Mouse (Mus musculus) monocyte, adult 5-6 weeks (primary cell): ENCODE measurements around the gene Snx19. TPM values are rescaled to one million over a fixed set of nuclear protein-coding genes. Genes with fewer than 3 reads are reported as not detected.

ENCODE experiments used
- ATAC-seq: fragments of 153-309, 156-312 bp; replicated peaks from 2 replicates; pipeline ENCODE4 v1.8.0; 2017; ENCODE audit warnings: mild to moderate bottlenecking; ENCODE audit not compliant: low TSS enrichment, insufficient number of reproducible peaks, severe bottlenecking, poor library complexity, low FRiP score
- total RNA-seq: library from RNA; stranded (forward); fragments of 200-1000, 200-491, 200-594 nt; gene quantifications from 3 replicates; pipeline ENCODE4 v1.2.3, GENCODE M21; 2017

Snx19 gene
- total RNA-seq = 11.9 to 23.5 TPM (median 13.9 TPM) in 3 replicates

- ATAC-seq = peak; percentile 86
Measured at GRCm38 (mm10) chr9:30426882-30427632, at the start of gene Snx19. Gene Snx19 (plus strand): TSS chr9:30427108.

- no peak for ATAC-seq
Measured at GRCm38 (mm10) chr9:30400771-30401170, 26.1 kb upstream of the Snx19 start.

- ATAC-seq = no peak
Measured at GRCm38 (mm10) chr9:30422940-30423339, 4.0 kb upstream of the Snx19 start.

DNA sequence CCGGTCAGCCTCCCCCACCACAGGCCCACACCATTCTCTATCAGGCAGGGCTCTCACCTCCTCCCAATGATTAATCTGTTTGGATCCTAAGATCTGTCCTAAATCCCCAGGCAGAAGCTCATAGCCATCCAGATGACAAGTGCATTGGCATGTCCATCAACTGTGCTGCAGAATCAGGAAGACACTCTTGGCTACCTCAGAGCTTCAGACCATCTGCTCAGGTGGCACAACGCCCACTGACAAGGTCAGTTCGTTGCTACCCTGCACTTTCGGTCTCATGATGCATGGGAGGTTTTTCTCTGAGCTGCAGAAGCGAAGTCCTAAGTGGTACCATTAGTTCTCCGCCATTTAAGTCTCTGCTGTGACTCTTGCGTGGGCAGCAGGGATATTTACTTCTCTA is 1.7 kb upstream of the Snx19 start:
- ATAC-seq = no peak

- no peak for ATAC-seq
Measured at GRCm38 (mm10) chr9:30428231-30428630, 1.3 kb downstream of the Snx19 start.

DNA sequence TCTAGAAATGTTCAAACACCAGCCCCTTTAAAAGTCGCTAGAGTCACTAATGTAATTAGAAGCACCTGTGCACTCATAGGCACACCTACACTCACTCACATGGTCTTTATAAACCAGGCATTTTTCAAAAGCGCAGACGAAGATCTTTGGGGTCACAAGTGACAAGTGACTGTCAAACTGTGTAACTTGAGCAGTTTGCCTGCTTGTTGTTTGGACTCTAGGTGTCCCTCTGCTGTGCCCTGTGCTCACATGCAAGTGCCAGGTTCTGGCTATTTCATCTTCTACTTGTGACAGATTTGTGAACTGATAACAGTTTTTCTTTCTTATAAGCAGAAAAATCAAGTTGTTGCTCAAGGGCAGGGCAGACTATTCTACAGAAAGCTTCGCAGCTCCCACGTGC is 3.5 kb downstream of the Snx19 start:
- no peak for ATAC-seq

- no peak for ATAC-seq
Measured at GRCm38 (mm10) chr9:30431909-30432308, 5.0 kb downstream of the Snx19 start.

- no peak for ATAC-seq
Measured at GRCm38 (mm10) chr9:30433914-30434313, 7.0 kb downstream of the Snx19 start.

DNA sequence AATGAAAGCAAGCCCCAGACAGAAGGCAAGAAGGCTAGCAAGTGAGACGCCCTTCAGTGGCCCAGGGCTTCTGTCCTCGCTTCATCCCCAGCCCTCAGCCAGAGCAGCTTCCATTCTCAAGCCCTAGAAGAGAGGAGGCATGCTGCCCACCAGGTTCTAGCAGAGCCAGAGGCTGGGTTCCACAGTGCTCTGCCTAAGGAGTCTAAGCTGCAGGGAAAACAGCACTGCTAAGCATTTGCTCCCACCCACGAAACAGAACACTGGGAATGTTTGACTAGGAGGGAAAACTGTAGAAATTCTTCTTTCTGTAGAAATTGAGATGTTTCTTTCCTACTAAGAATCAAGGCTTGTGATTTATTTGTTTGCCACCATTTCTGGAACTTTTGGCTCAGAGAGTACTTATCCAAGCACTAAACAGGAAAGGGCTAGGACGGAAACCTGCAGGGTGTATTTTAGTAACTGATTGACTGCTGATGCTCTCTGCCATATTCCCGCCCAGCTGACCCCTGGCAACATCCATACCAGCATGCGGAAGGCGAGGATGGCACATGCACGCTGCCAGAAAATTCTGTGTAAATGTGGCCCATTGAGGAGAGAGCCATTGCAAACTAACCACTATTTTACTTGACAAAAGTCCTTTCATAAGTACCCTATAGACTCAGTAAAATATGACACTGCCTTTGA is 9.1 kb downstream of the Snx19 start:
- ATAC-seq = no peak

DNA sequence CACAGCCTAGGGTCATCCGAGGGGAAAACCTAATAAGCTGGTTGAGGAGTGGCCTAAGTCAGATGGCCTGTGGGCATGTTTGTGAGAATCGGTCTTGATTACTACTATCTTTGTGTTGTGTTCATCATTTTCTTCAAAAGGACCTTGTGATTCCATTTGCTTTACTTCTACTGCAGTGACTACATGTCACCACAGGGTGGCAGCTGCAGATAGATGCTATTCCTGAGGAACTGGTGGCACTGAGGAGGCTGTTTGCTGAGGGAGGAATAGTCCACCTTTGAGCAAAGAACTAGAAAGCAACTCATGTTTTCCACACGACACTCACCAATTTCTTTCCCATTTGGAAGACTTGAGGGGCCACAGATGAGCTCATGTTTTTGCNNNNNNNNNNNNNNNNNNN is 11.6 kb downstream of the Snx19 start:
- no peak; the same call in 1 of the 2 replicates for ATAC-seq

GRCm38 (mm10) chr9:30441761-30442160 is 14.9 kb downstream of the Snx19 start:
- ATAC-seq = no peak

DNA sequence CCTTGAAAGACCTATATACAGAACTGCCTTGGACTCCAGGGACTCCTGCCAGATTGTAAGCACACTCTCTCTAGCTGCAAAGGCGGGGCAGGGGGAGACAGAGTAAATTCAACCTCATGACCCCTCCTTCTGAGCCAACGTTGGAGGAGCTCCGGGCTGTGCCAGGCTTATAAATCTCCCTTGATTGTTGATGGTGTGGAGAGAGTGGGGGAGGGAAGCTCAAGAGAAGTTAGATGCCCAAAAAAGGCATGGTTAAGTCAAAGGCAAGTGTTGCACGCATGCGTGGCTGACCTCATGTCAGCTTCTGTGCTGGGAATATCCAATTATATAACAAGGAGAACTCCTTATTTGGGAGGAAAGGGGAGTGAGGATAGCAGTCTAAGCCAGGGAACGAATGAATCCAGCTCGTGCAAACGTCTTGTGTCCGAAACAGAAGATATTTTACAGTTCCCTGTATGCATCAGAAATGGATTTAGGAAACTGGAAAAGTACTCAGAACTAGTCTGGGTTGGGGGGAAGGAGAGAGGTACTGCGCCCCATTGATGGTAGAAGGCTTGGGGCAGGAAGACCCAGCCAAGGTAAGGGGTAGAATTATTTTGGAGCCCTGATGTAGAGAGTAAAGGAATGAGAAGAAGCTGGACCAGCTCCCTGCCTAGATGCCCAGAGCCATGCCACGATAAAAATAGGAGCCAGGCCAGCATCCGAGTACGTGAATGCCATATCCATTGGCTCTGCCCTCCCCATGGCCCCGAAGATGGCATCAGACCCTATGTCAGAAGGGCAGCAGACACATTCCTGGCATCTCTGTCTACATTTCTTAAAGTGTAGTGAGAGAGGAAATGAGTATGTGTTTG is 18.6 kb downstream of the Snx19 start:
- no peak for ATAC-seq

- ATAC-seq = no peak
Measured at GRCm38 (mm10) chr9:30446126-30446525, 19.2 kb downstream of the Snx19 start.

- 0 out of 2 replicates have a peak, but pooled peaks have one; percentile 46 for ATAC-seq
Measured at GRCm38 (mm10) chr9:30448459-30448858, 21.6 kb downstream of the Snx19 start.

DNA sequence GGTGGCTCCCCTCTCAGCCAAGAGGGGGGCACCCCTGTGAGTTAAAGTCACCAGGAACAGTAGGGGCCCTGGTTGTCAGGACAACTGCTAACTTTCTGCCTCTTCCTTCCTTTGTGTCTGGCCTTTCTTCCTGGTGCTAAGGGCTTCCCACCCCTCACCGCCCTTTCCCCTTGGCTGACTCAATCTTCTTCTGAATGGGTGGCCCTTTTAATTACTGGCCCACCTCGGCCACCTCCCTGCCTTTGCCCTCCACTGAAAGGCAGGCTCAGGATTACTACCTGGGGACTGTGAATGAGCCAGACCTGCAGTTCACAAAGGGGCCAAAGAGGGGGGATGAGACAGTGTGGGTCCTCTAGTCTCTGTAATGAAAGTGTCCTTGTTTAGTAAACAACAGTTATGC is 23.0 kb downstream of the Snx19 start:
- no peak for ATAC-seq

DNA sequence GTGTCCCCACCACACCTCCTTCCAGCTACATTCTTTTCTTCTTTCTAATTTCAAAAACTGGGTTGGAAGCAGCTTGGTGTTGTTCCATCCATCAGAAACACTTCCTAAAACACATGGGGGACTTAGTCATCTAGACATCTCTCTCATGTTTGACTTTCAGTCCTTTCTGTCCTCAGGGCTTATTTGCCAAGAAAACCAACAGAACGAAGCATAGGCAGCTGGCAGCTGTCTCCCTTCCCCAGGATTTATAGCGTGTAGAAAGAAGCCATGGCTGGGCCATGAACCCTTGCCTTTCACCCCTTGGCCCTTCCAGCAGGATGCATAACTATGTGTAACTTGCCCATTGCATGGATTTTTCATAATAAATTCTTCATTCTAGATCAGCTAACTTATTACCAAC is 23.9 kb downstream of the Snx19 start:
- no peak for ATAC-seq

DNA sequence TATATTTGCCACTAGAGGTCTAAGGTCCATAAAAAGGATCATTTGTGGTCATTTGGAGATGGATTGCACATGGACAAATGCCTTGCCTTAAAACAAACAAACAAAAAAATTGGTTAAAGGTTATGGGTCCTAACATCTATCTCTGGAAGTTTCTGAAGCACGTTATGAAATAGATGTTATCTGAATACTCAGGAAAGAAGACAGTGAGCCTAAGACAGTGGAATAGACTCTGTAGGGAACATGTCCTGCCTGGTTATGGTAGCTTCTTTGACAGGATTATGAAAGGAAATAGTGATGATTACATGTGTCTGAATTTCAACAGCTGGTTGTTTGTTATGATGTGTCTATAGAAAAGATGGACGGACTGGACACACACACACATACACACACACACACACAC is 27.6 kb downstream of the Snx19 start:
- no peak for ATAC-seq

GRCm38 (mm10) chr9:30456250-30456649 is 29.3 kb downstream of the Snx19 start:
- ATAC-seq = no peak

DNA sequence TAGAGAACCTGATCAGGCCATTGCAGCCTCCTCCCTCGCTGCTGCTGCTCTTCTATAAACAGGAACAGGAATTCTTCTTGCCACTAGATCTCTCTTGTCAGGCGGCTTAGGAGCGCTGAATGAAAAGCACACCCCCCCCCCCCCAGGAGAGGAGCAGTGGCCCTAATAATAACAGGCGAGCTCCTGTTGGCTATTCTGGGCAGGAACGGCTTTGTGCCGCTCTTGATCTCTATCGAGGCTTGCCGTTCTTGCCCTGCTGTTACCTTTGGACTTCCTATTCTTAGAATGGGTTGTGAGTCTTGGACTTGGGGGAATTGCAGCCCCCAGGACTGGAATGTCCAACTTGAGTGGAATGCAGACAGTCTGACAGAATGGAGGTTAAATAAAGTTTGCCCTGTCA is 33.6 kb downstream of the Snx19 start:
- ATAC-seq = no peak
